20 mouse cellular contexts compared by ENCODE assay signal in genomic region chr2:90518296-90518695, GRCm38 (mm10).
"Had no signal": no experiment of that assay in that cellular context is flagged by ENCODE, and none has a peak within 500 bp of the region (broad histone marks: within the 10 kb centered on the region; RNA-seq: fewer than 3 reads in every experiment).

No protein-coding gene starts in this region.

- H3K4me2 ChIP-seq: liver, embryonic 13.5 days; liver, embryonic 15.5 days; lung, embryonic 14.5 days; midbrain, embryonic 12.5 days; neural tube, embryonic 13.5 days; neural tube, embryonic 15.5 days; stomach, embryonic 15.5 days had no signal

- H3K4me3 ChIP-seq: liver, embryonic 13.5 days; liver, embryonic 15.5 days; midbrain, embryonic 10.5 days; midbrain, embryonic 12.5 days; myocyte; neural tube, embryonic 13.5 days; neural tube, embryonic 15.5 days; stomach, embryonic 15.5 days had no signal

- H3K27ac ChIP-seq: liver, embryonic 13.5 days; liver, embryonic 15.5 days; midbrain, embryonic 10.5 days; midbrain, embryonic 12.5 days; neural tube, embryonic 13.5 days; neural tube, embryonic 15.5 days; stomach, embryonic 15.5 days; stomach, postnatal 0 days had no signal

- H3K36me3 ChIP-seq: liver, embryonic 13.5 days; liver, embryonic 15.5 days; midbrain, embryonic 10.5 days; midbrain, embryonic 12.5 days; neural tube, embryonic 13.5 days; neural tube, embryonic 15.5 days; stomach, embryonic 15.5 days had no signal

- DNase-seq: liver, embryonic 13.5 days; lung, adult 18-20 months; lung, embryonic 14.5 days; lung, postnatal 10 days; lung, postnatal 4 days; midbrain, embryonic 14.5 days; retina, postnatal 1 day; spleen, adult 18-20 months; thymus, adult 18-20 months; thymus, postnatal 14 days; thymus, postnatal 36 days had no signal

- H3K9me3 ChIP-seq: liver, embryonic 13.5 days; liver, embryonic 15.5 days; midbrain, embryonic 10.5 days; midbrain, embryonic 12.5 days; neural tube, embryonic 13.5 days; neural tube, embryonic 15.5 days; stomach, embryonic 15.5 days had no signal

- H3K27me3 ChIP-seq: liver, embryonic 13.5 days; liver, embryonic 15.5 days; midbrain, embryonic 12.5 days; neural tube, embryonic 13.5 days; neural tube, embryonic 15.5 days; stomach, embryonic 15.5 days had no signal

- H3K9ac ChIP-seq: liver, embryonic 13.5 days; liver, embryonic 15.5 days; lung, embryonic 14.5 days; midbrain, embryonic 12.5 days; neural tube, embryonic 13.5 days; neural tube, embryonic 15.5 days; stomach, embryonic 15.5 days had no signal

- ATAC-seq: midbrain, embryonic 16.5 days had no signal
